Mouse (Mus musculus) lung, postnatal 0 days (tissue): Measurements from ENCODE around the gene Mcur1.

Experiments used
- CTCF ChIP-seq: IDR thresholded peaks from 2 replicates; pipeline ENCODE4 v1.5.1; 2016; ENCODE audit warnings: antibody characterized with exemption, mild to moderate bottlenecking
- EP300 ChIP-seq: IDR thresholded peaks from 2 replicates; pipeline ENCODE4 v1.6.1; 2016; ENCODE audit warnings: antibody characterized with exemption, mild to moderate bottlenecking, control low read depth

- TF ChIP-seq CTCF (no peak), EP300 (no peak)
Measured at GRCm38 (mm10) chr13:43582961-43583360, 23.0 kb upstream of the Mcur1 start.
